Mouse (Mus musculus) cerebellum, adult 11-12 months (tissue): Measurements from ENCODE around the gene Eml5.

Experiments
- DNase-seq: peaks from one replicate; pipeline ENCODE4 v3.0.0; 2022

The Eml5 gene

GRCm38 (mm10) chr12:98900881-98901801, at the start of gene Eml5:
TSS of gene Eml5 (minus strand) at chr12:98901484.
- peak; percentile 85 for DNase-seq

GRCm38 (mm10) chr12:98932856-98933255, 31.6 kb upstream of the Eml5 start:
- no peak for DNase-seq

- DNase-seq = no peak
Observed at GRCm38 (mm10) chr12:98932441-98932840, 31.2 kb upstream of the Eml5 start.

- no peak for DNase-seq
Observed at GRCm38 (mm10) chr12:98931174-98931573, 29.9 kb upstream of the Eml5 start.

- peak; percentile 88 for DNase-seq
Observed at GRCm38 (mm10) chr12:98920194-98920991, 19.1 kb upstream of the Eml5 start, which contains the start of gene Ttc8. TSS of gene Ttc8 (plus strand) at chr12:98920574.

- DNase-seq = no peak
Observed at GRCm38 (mm10) chr12:98910096-98910495, 8.8 kb upstream of the Eml5 start.

- DNase-seq = no peak
Observed at GRCm38 (mm10) chr12:98905466-98905865, 4.2 kb upstream of the Eml5 start.

- no peak for DNase-seq
Observed at GRCm38 (mm10) chr12:98900341-98900880, 873 bp downstream of the Eml5 start.

- no peak for DNase-seq
Observed at GRCm38 (mm10) chr12:98899676-98900075, 1.6 kb downstream of the Eml5 start.

- DNase-seq = no peak
Observed at GRCm38 (mm10) chr12:98896761-98897160, 4.5 kb downstream of the Eml5 start.

GRCm38 (mm10) chr12:98884515-98884914, 16.8 kb downstream of the Eml5 start:
- DNase-seq = no peak

- DNase-seq = no peak
Observed at GRCm38 (mm10) chr12:98881796-98882195, 19.5 kb downstream of the Eml5 start.

- DNase-seq = no peak
Observed at GRCm38 (mm10) chr12:98878693-98879092, 22.6 kb downstream of the Eml5 start.

GRCm38 (mm10) chr12:98875216-98875615, 26.1 kb downstream of the Eml5 start:
- DNase-seq = no peak

- DNase-seq = no peak
Observed at GRCm38 (mm10) chr12:98872836-98873235, 28.4 kb downstream of the Eml5 start.

GRCm38 (mm10) chr12:98863436-98863835, 37.8 kb downstream of the Eml5 start:
- DNase-seq = no peak

- DNase-seq = no peak
Observed at GRCm38 (mm10) chr12:98860316-98860715, 41.0 kb downstream of the Eml5 start.

GRCm38 (mm10) chr12:98850767-98851166, 50.5 kb downstream of the Eml5 start:
- peak; percentile 37 for DNase-seq

- no peak for DNase-seq
Observed at GRCm38 (mm10) chr12:98844774-98845173, 56.5 kb downstream of the Eml5 start.

- DNase-seq = no peak
Observed at GRCm38 (mm10) chr12:98840135-98840534, 61.1 kb downstream of the Eml5 start.

- DNase-seq = no peak
Observed at GRCm38 (mm10) chr12:98837940-98838339, 63.3 kb downstream of the Eml5 start.

GRCm38 (mm10) chr12:98835466-98835865, 65.8 kb downstream of the Eml5 start:
- DNase-seq = no peak

- DNase-seq = no peak
Observed at GRCm38 (mm10) chr12:98834879-98835278, 66.4 kb downstream of the Eml5 start.
